Mouse (Mus musculus): ENCODE measurements around the gene Reep6.

- TF ChIP-seq ZC3H11A (IDR thresholded peaks at IDR 0.05; ENCODE audit: borderline replicate concordance, low read depth, low read length) (no peak), ZNF384 (IDR thresholded peaks at IDR 0.05; ENCODE audit: low read depth, low read length) (peak; percentile 89)
Observed at GRCm38 (mm10) chr10:80321014-80321669, 8.6 kb upstream of the Reep6 start.
